Mouse (Mus musculus) olfactory bulb, adult 2 months (tissue): ENCODE data around the gene Spata6. TPM values are rescaled to one million over a fixed set of nuclear protein-coding genes. Genes with fewer than 3 reads are reported as not detected.

Source experiments
- H3K27ac ChIP-seq: fragments of 200-500 bp; 2 replicates; pipeline ENCODE4 v1.5.1; 2012; ENCODE audit warnings: low read depth, low read length; ENCODE audit not compliant: insufficient read depth
- H3K4me1 ChIP-seq: fragments of 200-500 bp; 2 replicates; pipeline ENCODE4 v1.6.1; 2012; ENCODE audit warnings: low read length; ENCODE audit not compliant: control insufficient read depth, insufficient read depth
- H3K4me3 ChIP-seq: fragments of 200-500 bp; 2 replicates; pipeline ENCODE4 v1.5.1; 2012; ENCODE audit warnings: mild to moderate bottlenecking, low read depth, low read length, moderate library complexity; ENCODE audit not compliant: insufficient read depth
- CTCF ChIP-seq: fragments of 200-500 bp; IDR thresholded peaks from 2 replicates; pipeline ENCODE4 v1.5.1; 2012; ENCODE audit warnings: low read depth, mild to moderate bottlenecking, low read length, moderate library complexity; ENCODE audit not compliant: insufficient read depth
- POLR2A ChIP-seq: fragments of 200-500 bp; IDR thresholded peaks from 2 replicates; pipeline ENCODE4 v1.6.1; 2012; ENCODE audit warnings: mild to moderate bottlenecking, low read depth, low read length, moderate library complexity; ENCODE audit not compliant: insufficient read depth
- WGBS: fragments of 180-500 bp; shearing (Covaris S2); methylation state at CpG from one replicate; pipeline ENCODE4 v1.1.7; 2018; 5-methylcytosine and 5-hydroxymethylcytosine counted together
- polyA plus RNA-seq: library from polyadenylated mRNA; stranded (reverse); fragments of >200 nt; gene quantifications from 2 replicates; pipeline ENCODE4 v1.2.4, GENCODE M21; 2012; ENCODE audit warnings: low replicate concordance; ENCODE audit not compliant: missing spikeins, insufficient read depth, insufficient read length

Spata6 gene
- polyA plus RNA-seq, 1 experiment: not detected

DNA sequence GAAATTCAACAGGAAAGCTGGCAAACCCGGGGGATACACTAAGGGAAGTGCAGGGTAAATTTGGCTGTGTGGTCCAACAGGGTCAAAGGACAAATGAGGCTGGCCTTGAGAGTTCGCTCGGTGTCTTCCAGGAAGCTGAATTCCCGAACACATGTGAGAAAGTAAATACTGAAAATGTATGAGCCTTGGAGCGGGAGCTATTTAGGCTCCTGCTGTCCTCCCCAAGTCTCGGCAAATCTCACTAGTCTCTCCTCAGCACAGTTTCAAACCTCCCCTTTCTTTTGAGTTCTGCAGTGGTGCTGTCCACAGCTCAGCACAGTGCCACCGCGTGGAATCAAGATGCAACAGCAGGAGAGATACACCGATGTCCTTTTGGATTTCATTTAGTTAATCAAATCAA is 32.8 kb upstream of the Spata6 start:
- TF ChIP-seq CTCF (peak; percentile 57), POLR2A (no peak)
- H3K4me1 ChIP-seq: no peaks in the 10 kb centered on the region
- H3K27ac ChIP-seq: no peak overlapping the region
- no peak overlapping the region for H3K4me3 ChIP-seq
- 4% methylated on average over 9 of the region's 9 CpGs for WGBS

DNA sequence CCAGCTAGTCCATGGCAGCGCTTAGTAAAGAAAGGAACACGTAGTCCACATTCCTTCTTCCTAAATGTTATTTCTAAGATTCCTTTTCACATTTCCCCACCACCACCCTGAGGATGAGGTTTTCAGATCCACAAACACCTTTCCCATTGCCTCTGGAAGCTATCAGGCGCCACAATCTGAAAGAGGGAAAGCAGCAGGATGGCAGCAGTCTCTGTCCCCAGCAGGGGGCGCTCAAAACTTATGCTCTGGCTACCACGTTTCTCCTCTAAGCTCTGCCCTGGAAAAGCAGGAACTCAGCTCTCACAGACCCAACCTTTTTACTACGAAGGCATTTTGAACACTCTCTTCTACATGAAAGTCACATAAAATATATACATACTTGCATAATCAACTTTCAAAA is 32.2 kb upstream of the Spata6 start:
- TF ChIP-seq CTCF (peak; percentile 84), POLR2A (no peak)
- no peak overlapping the region for H3K27ac ChIP-seq
- 14% methylated on average over 6 of the region's 6 CpGs for WGBS
- H3K4me3 ChIP-seq: no peak overlapping the region
- H3K4me1 ChIP-seq: no peaks in the 10 kb centered on the region

DNA sequence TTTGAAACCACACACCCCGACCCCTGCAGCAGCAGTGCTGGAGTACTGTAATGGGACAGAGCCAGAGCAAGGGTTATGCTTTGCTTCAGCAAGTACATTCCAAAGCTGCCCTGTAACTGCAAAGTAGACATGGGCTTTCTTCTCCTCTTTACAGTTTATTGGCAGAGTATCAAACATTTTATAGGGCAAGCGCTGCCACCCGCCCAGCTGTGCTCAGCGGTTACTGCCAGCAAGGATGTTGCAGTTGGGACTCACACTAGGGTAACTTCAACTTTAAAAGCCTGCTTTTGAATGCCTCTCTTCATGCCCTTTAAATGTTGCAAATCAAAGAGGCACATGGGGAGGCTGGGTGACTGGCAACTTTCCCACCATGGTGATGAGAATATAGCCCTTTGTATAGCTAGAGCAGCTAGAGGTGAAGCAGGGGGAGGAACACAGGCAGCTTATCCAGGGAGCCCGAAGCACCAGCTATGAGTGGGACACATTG is 28.7 kb upstream of the Spata6 start:
- TF ChIP-seq POLR2A: no peak
- no peak for TF ChIP-seq CTCF
- no peak overlapping the region for H3K27ac ChIP-seq
- H3K4me3 ChIP-seq: no peak overlapping the region
- no peaks in the 10 kb centered on the region for H3K4me1 ChIP-seq
- WGBS: 49% methylated on average over 5 of the region's 5 CpGs

DNA sequence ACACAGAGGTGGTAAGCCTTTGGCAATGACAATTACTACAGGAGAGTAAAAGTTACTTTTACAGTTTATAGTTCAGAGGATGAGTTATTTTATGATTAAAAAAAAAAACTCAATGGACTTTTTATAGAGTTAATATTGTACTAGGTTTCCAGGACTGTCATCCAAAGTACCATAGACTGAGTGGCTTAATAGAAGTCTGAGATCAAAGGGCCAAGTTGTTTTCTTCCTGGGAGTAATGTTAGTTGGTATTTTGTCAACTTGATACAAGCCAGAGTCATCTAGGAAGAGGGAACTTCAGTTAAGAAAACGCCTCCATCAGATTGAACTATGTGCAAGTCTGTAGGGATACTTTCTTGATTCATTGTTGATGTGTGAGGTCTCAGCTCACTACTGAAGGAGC is 18.4 kb upstream of the Spata6 start:
- no peaks in the 10 kb centered on the region for H3K4me1 ChIP-seq
- no peak overlapping the region for H3K4me3 ChIP-seq
- WGBS: 78% methylated on average over 1 of the region's 1 CpGs
- no peak overlapping the region for H3K27ac ChIP-seq
- TF ChIP-seq CTCF (no peak), POLR2A (no peak)

DNA sequence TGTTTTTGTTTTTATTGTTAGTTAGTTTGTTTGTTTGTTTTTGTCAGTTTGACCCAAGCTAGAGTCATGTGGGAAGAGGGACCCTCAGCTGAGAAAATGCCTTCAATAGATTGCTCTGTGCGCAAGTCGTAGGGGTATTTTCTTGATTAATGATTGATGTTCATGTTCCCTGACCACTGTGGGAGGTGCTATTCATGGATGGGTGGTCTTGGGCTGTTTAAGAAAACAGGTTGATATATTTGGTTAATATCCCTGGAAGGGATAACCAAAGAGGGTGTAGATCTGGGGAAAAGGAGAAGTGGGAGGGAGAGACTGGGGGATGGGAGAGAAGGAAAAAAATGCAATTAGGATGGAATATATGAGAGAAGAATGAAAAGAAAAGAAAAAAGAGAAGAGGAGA is 15.7 kb upstream of the Spata6 start:
- no peak for TF ChIP-seq CTCF
- TF ChIP-seq POLR2A: no peak
- no peak overlapping the region for H3K4me3 ChIP-seq
- no peaks in the 10 kb centered on the region for H3K4me1 ChIP-seq
- no peak overlapping the region for H3K27ac ChIP-seq
- WGBS: 91% methylated on average over 2 of the region's 2 CpGs

DNA sequence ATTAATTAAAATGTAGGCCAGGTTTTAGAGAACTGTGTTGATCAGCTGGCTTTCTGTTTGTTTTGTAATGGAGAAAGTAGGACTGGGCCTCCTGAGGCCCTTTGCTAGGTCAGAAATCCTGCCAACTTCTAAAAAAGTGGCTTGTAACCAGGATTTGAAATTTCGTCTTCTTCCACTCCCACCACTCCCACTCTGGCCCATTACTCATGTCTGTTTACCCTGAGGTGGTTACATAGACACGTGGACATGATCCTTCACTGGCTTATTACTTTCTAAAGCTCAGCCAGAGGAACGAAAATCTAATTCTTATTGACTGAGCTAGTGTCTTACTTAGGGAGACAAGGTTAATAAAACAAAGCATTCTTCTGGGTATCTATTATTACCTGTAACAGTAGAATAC is 14.8 kb upstream of the Spata6 start:
- 78% methylated on average over 3 of the region's 3 CpGs for WGBS
- no peak for TF ChIP-seq CTCF
- no peak for TF ChIP-seq POLR2A
- Histone ChIP-seq H3K4me1 (no peaks in the 10 kb centered on the region), H3K4me3 (no peak overlapping the region), H3K27ac (no peak overlapping the region)

DNA sequence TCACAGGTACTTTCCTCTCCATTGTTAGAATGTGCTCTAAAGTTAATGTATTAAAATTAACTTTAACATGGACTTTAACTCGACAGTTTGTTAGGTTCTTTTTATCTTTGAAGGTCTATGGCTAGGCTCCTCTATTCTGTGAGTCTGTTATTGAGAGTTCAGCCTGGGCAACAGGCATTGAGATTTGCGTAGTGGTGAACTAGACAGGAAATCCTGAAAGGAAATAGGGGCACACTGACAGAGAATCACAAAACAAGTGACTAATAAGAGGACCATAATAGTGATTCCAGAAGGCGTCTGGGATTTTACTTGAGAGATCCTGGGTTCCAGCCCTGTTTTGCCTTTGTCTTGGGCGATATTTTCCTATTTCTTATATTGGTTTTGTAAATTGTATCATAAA is 488 bp upstream of the Spata6 start:
- no peak for TF ChIP-seq CTCF
- TF ChIP-seq POLR2A: no peak
- H3K4me3 ChIP-seq: no peak overlapping the region
- H3K27ac ChIP-seq: no peak overlapping the region
- H3K4me1 ChIP-seq: peaks cover 5% of the 10 kb centered on the region; the same call in 1 of the 2 replicates
- 51% methylated on average over 4 of the region's 4 CpGs for WGBS

DNA sequence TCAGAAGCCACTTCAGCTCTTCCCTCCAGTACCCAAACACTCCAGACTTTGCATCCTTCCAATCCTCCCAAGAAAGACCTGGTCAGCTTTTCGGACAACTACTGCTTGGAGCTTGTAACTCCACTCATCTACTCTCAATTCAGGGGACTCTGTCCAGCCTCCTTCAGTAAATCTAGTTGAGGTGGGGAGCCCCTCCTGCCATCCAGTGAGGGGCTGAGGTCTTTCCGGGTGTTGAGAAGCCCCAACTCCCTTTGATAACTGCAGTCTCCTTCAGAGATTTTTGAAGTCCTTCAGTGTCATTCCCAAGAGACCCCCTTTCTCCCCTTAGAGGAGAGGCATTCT is 849 bp downstream of the Spata6 start:
- peaks cover 5% of the 10 kb centered on the region; the same call in 1 of the 2 replicates for H3K4me1 ChIP-seq
- no peak for TF ChIP-seq POLR2A
- TF ChIP-seq CTCF: no peak
- H3K27ac ChIP-seq: no peak overlapping the region
- H3K4me3 ChIP-seq: no peak overlapping the region
- WGBS: 21% methylated on average over 2 of the region's 2 CpGs

DNA sequence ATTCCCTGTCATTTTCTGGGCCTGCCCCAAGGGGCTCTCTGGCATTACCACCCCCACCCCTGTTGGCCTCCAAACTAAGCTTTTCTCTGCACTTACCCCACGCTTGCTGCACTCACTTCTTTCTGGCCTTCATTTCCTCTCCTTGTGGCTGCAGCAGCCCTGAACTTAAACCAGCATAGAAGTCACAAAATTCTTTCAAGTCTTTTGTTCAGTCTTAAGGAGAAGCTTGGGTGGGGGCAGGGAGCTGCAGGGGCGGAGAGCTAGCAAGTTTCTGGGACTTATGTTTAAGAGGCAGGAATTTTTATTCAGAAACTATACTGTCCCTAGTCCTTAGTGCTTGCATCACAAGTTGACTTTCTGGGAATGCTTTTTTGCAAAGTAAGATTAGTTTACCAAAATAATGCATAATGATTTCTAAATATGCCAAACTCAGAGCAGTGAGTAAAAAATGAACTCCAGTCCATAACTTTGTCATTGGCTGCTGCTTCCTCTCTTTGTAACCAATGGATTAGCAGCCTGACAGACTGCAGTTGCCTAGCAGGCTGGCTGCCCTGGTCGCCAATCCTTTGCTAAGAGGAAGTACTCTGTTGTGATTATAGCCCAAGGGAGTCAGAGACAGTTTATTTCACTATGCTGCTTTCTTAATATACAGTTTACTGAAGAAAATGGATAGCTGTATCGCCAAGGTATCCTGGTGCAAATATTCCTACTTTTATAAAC is 1.5 kb downstream of the Spata6 start:
- H3K27ac ChIP-seq: no peak overlapping the region
- H3K4me1 ChIP-seq: peaks cover 5% of the 10 kb centered on the region; the same call in 1 of the 2 replicates
- no peak overlapping the region for H3K4me3 ChIP-seq
- 49% methylated on average over 4 of the region's 4 CpGs for WGBS
- TF ChIP-seq POLR2A: no peak
- no peak for TF ChIP-seq CTCF
